Mouse (Mus musculus) lung, postnatal 0 days (tissue): ENCODE results near the gene Tm9sf4. TPM values are rescaled to one million over a fixed set of nuclear protein-coding genes. Genes with fewer than 3 reads are reported as not detected.
A peak's percentile ranks its signal among the peaks of the same experiment; 100 is the strongest.

Source experiments
- ATAC-seq: fragments of 200-750 bp; cut with Nextera tagmentation; 2 replicates; pipeline ENCODE4 v1.8.0; 2017; ENCODE audit warnings: moderate library complexity
- DNase-seq: peaks from one replicate; pipeline ENCODE4 v3.0.0-alpha.2; 2016; ENCODE audit warnings: low spot score
- H3K27ac ChIP-seq: fragments of 300-500 bp; sonication (generic); 2 replicates; pipeline ENCODE4 v1.5.1; 2014; ENCODE audit warnings: antibody characterized with exemption, mild to moderate bottlenecking, low read length, mixed read lengths
- H3K27me3 ChIP-seq: fragments of 300-500 bp; sonication (generic); replicated peaks from 2 replicates; pipeline ENCODE4 v1.6.1; 2014; ENCODE audit warnings: low read length, mixed read lengths; ENCODE audit not compliant: insufficient read depth
- H3K36me3 ChIP-seq: fragments of 300-500 bp; sonication (generic); 2 replicates; pipeline ENCODE4 v1.6.1; 2014; ENCODE audit warnings: low read length, mixed read lengths; ENCODE audit not compliant: insufficient read depth
- H3K4me1 ChIP-seq: fragments of 300-500 bp; sonication (generic); 2 replicates; pipeline ENCODE4 v1.6.1; 2014; ENCODE audit warnings: antibody characterized with exemption, low read depth, low read length, mixed read lengths; ENCODE audit not compliant: insufficient read depth
- H3K4me2 ChIP-seq: fragments of 300-500 bp; sonication (generic); replicated peaks from 2 replicates; pipeline ENCODE4 v1.6.1; 2014; ENCODE audit warnings: low read depth, mild to moderate bottlenecking, low read length, moderate library complexity, mixed read lengths
- H3K4me3 ChIP-seq: fragments of 300-500 bp; sonication (generic); 2 replicates; pipeline ENCODE4 v1.5.1; 2014; ENCODE audit warnings: low read depth, low read length
- H3K9ac ChIP-seq: fragments of 300-500 bp; sonication (generic); replicated peaks from 2 replicates; pipeline ENCODE4 v1.6.1; 2014; ENCODE audit warnings: low read depth, mild to moderate bottlenecking
- H3K9me3 ChIP-seq: fragments of 300-500 bp; sonication (generic); 2 replicates; pipeline ENCODE4 v1.6.1; 2016; ENCODE audit warnings: low read length, mixed read lengths
- CTCF ChIP-seq: IDR thresholded peaks from 2 replicates; pipeline ENCODE4 v1.5.1; 2016; ENCODE audit warnings: antibody characterized with exemption, mild to moderate bottlenecking
- EP300 ChIP-seq: IDR thresholded peaks from 2 replicates; pipeline ENCODE4 v1.6.1; 2016; ENCODE audit warnings: antibody characterized with exemption, mild to moderate bottlenecking, control low read depth
- WGBS: fragments of 180-500 bp; shearing (Covaris S2); extraction: QIAGEN DNeasy Blood & Tissue Kit; methylation state at CpG from one replicate; pipeline ENCODE4 v1.1.7; 2014; 5-methylcytosine and 5-hydroxymethylcytosine counted together
- polyA plus RNA-seq: library from polyadenylated mRNA; unstranded; fragments of >200 nt; fragmentation: Nextera tagmentation; extraction: Ambion mirVana; gene quantifications from 2 replicates; pipeline ENCODE4 v1.2.1, GENCODE M21; 2015

Gene Tm9sf4
- polyA plus RNA-seq, 1 experiment from 2014 or later, result 39.7 TPM

DNA sequence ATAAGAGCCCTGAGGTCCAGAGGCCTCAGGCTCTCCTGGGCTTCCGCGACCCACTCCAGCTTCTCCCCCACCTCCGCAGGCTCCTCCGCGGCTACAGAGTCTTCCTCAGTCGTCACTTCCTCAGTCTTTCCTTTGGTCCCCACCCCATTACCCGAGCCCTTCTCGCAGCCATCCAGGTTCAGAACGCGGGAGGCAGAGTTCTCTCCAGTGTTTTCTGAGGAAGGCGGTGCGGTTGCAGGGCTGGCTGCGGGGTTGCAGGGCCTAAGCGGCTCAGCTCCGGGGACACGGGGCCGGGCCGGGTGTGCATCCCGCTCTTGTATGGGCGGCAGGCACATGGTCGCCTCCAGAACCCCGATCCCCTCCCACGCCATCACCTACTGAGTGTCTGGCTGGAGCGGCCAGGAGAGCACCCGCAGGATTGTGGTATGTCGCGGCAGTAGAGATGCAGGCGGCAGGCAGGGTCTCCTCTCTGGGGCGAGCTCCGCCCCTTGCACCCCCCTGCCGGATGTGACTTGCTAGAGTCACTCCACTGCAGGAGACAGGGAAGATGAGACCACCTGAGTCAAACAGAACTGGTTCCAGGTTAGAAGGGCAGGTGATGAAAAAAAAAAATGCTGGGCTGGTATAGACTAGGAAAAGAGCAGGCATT is 64.0 kb downstream of the Tm9sf4 start, which contains the start of gene Tspyl3:
Gene Tspyl3, minus strand, starts transcription at position 496 of the 649 bp plus-strand sequence.
- peak within 1 kb of the TSS; percentile 71 for H3K9ac ChIP-seq
- no peaks in the 10 kb centered on the region for H3K27me3 ChIP-seq
- DNase-seq (peak; percentile 37), ATAC-seq (peak; percentile 72)
- H3K27ac ChIP-seq, result no peak within 1 kb of the TSS
- no peaks in the 10 kb centered on the region for H3K9me3 ChIP-seq
- H3K4me3 ChIP-seq, result peak within 1 kb of the TSS; percentile 46
- 2% methylated on average over 31 of the region's 31 CpGs for WGBS
- H3K36me3 ChIP-seq, result peaks cover 8% of the 10 kb centered on the region
- H3K4me1 ChIP-seq, result no peaks in the 10 kb centered on the region
- H3K4me2 ChIP-seq, result peak within 1 kb of the TSS; percentile 80
- TF ChIP-seq CTCF (no peak), EP300 (no peak)

DNA sequence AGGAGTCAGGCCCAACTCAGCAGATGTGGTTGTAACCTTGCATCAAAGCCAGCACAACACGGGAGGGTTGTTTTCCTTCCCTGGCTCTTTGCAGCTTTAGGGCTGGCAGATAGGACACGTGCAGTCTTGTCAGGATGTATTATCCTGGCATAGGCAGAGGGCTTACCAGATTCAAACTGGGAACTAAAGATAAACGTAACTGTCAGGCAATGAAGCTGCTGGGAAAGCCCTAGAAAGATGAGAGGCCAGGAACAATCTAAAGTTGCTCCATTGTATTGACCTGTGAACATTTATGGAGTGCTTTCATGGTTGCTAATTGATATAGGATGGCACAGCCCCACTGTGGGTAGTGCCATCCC is 64.5 kb downstream of the Tm9sf4 start:
- Histone ChIP-seq H3K27ac (no peak overlapping the region), H3K4me2 (peak overlapping the region; percentile 80), H3K9ac (no peak overlapping the region), H3K4me1 (no peaks in the 10 kb centered on the region), H3K27me3 (no peaks in the 10 kb centered on the region), H3K36me3 (peaks cover 13% of the 10 kb centered on the region), H3K9me3 (no peaks in the 10 kb centered on the region), H3K4me3 (peak overlapping the region; percentile 46)
- 9% methylated on average over 3 of the region's 3 CpGs for WGBS
- TF ChIP-seq CTCF (no peak), EP300 (no peak)
- DNase-seq (no peak), ATAC-seq (no peak)

DNA sequence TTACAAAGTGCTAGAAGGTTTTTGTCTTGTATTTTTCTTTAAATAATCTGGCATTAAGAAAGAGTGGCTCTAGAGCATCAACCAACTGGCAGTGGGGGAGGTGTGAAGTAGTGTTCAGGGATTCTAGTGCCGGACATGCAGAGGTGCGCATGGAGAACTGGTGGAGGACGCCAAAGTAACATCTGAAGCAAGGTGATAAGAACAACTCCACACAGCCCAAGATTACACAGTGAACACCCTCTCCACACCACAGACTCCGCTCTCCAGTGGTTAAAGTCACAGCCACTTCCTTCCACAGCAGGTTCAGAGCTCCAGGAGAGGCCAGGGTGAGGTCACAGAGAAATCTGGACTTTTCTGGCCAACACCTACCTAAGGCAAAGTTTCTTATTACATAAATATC is 66.9 kb downstream of the Tm9sf4 start:
- no peaks in the 10 kb centered on the region for H3K27me3 ChIP-seq
- DNase-seq, result no peak
- no peak overlapping the region for H3K4me2 ChIP-seq
- no peak overlapping the region for H3K9ac ChIP-seq
- no peak overlapping the region for H3K4me3 ChIP-seq
- H3K9me3 ChIP-seq, result no peaks in the 10 kb centered on the region
- 65% methylated on average over 4 of the region's 4 CpGs for WGBS
- ATAC-seq, result no peak
- no peak for TF ChIP-seq CTCF
- TF ChIP-seq EP300, result no peak
- no peak overlapping the region for H3K27ac ChIP-seq
- no peaks in the 10 kb centered on the region for H3K4me1 ChIP-seq
- H3K36me3 ChIP-seq, result peaks cover 33% of the 10 kb centered on the region

DNA sequence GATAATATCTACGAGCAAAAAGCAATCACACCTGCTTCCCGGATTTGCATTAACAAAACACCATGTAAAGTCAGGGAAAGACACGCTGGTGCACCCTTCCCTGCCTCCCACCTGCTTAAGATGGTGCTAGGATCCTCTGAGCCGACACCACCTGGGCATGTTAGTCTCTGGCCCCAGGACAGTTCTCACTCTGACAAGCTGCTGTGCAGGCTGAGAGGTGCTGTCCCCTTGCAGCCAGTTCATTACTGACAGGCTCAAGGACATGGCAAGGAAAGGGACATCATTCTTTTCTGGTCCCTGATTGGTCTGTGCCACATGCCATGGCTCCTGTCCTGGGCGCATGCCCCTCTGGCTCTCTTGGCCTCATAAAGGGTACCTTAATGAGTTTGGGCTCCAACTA is 67.4 kb downstream of the Tm9sf4 start:
- H3K27me3 ChIP-seq, result no peaks in the 10 kb centered on the region
- WGBS, result 82% methylated on average over 5 of the region's 5 CpGs
- H3K27ac ChIP-seq, result no peak overlapping the region
- no peaks in the 10 kb centered on the region for H3K4me1 ChIP-seq
- H3K4me2 ChIP-seq, result no peak overlapping the region
- no peaks in the 10 kb centered on the region for H3K9me3 ChIP-seq
- no peak overlapping the region for H3K4me3 ChIP-seq
- H3K9ac ChIP-seq, result no peak overlapping the region
- no peak for DNase-seq
- no peak for TF ChIP-seq CTCF
- no peak for TF ChIP-seq EP300
- peaks cover 33% of the 10 kb centered on the region for H3K36me3 ChIP-seq
- ATAC-seq, result no peak

DNA sequence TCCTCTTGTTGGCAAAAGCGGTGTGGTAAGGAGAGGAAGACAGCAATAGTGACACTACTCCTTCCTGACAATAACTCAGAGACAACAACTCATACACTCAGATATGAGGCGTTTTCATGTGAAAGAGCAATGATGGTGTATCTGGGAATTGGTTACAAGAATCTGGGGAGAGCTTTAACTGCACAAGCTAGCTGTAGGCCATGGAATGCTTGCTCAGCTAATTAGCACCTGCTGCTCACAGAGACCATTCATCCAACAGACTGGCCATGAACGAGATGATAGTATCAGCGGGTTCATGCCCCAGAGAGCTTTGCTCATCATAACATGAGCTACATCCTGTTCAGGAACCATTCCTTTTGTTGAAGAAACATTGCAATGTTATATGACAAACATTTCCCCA is 76.1 kb downstream of the Tm9sf4 start:
- Histone ChIP-seq H3K4me1 (peaks cover 6% of the 10 kb centered on the region; the same call in 1 of the 2 replicates), H3K27ac (no peak overlapping the region), H3K27me3 (no peaks in the 10 kb centered on the region), H3K9ac (no peak overlapping the region), H3K36me3 (peaks cover 16% of the 10 kb centered on the region), H3K4me2 (no peak overlapping the region), H3K9me3 (no peaks in the 10 kb centered on the region), H3K4me3 (no peak overlapping the region)
- ATAC-seq (no peak), DNase-seq (no peak)
- 54% methylated on average over 4 of the region's 4 CpGs for WGBS
- TF ChIP-seq CTCF (no peak), EP300 (no peak)

DNA sequence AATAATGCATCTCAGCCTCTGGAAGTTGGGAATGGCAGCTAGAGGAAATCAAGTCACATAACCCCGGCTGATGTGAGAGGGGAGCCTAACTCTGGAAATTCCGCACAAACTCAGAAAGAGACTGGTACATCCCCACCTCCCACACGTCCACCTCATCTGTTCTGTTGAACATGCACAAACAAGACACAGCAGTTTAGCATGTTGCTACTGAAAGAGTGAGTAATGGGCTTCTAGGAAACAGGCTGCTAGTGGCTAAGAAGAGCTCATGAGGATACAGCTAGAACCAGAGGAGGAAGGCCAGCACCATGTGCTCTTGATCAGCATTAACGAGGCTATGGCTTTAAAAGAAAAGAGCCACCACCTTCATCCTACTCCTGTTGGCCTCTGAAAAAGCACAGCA is 76.8 kb downstream of the Tm9sf4 start:
- Histone ChIP-seq H3K4me3 (no peak overlapping the region), H3K4me1 (peaks cover 7% of the 10 kb centered on the region; the same call in 1 of the 2 replicates), H3K9me3 (no peaks in the 10 kb centered on the region), H3K4me2 (0 out of 2 replicates have a peak overlapping the region, but pooled peaks have one; percentile 12), H3K27ac (peak overlapping the region; percentile 44), H3K36me3 (peaks cover 12% of the 10 kb centered on the region), H3K9ac (no peak overlapping the region), H3K27me3 (no peaks in the 10 kb centered on the region)
- WGBS, result 61% methylated on average over 4 of the region's 4 CpGs
- TF ChIP-seq CTCF (no peak), EP300 (no peak)
- DNase-seq, result no peak
- no peak for ATAC-seq
